Mouse (Mus musculus): ENCODE measurements at regions not wholly inside any gene's neighbourhood (a gene's known extent, or its start where the extent isn't known, plus 50 kb on each side); places are given as distances from the start of the nearest gene placed in this dataset.

- no peak for DNase-seq
These were observed 607.0 kb downstream of the Dhx35 start for GRCm38 (mm10) chr2:159401421-159402100.

DNA sequence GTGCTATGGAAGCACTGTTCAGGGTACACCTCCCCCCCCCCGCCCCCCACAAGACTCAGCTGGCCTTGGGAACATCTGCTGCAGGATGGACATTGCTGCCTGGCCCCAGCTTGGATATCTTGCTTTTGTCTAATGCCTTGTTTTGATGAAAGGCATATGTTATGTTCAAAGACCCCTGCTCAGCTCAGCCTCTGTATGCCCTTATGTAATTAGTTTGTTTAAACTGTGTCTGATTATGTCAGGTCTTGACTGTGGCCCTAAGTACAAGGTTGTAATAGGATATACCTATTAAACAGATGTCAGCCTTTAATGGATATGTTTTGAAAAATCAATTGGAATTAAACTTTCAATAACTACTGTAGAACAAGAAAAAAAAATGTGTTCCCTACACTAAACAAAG is 610.3 kb downstream of the Dhx35 start:
- no peak for DNase-seq

GRCm38 (mm10) chr2:159414599-159414998 is 620.0 kb downstream of the Dhx35 start:
- no peak for DNase-seq

- no peak for DNase-seq
These were observed 623.8 kb downstream of the Dhx35 start for GRCm38 (mm10) chr2:159418371-159418940.

- DNase-seq, result no peak
These were observed 627.8 kb downstream of the Dhx35 start for GRCm38 (mm10) chr2:159422281-159422937.

DNA sequence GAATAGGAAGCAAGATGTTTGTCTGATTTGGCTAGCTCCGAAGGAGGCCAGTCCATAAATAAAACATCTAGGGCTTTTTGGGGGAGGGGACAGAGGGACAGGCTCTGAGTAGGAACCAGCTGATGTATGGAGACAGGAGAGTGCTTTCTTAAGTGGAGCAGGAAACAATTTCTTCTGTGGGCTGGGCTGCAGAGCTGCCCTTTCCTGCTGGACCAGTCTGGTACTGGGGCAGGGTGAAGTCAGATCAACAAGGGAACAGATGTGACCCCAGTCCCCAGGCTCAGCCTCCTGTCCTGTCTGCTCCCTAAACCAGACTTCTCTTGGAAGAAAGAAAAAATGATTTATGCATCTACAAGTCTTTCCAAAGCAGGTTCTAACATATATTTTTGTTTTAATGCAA is 633.6 kb downstream of the Dhx35 start:
- no peak for DNase-seq

GRCm38 (mm10) chr2:159430577-159431329 is 636.1 kb downstream of the Dhx35 start:
- DNase-seq, result no peak

DNA sequence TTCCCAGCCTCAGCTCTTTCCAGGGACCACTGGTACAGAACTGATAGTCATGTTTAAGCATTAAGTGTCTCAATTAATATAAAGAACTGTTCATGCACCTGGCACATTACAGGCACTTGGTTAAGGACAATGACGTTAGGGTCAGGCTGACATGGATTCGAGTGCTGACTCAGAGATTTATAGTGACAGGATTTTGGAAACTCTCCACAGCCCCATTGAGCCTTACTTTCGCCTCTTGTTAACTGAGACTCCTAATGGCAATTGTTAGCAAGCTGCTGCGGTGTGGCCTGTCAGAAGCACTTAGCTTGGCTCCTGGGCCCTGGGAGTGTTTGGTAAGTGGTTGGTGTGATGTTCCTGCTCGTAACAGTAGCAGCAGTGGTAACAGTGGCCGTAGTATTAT is 644.4 kb downstream of the Dhx35 start:
- DNase-seq, result no peak

DNA sequence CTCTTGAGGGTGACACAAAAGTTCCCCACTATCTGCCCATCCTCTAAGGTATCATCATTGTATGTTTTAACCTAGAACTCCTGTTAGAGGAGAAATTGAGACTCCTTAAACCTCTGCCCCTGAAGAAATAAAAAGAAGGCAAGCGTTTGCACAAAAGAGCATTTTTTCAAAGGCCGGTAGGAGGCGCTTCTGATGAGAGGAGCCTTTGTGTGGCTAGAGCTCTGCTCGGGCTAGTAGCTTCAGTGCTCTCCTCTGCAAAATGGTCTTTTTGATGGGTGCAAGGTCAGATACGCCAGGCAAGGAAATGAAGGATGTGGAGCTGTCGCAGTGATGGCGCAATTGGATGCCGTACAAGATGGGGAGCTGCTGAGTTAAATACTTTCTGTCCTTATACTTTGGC is 649.0 kb downstream of the Dhx35 start:
- DNase-seq, result no peak

DNA sequence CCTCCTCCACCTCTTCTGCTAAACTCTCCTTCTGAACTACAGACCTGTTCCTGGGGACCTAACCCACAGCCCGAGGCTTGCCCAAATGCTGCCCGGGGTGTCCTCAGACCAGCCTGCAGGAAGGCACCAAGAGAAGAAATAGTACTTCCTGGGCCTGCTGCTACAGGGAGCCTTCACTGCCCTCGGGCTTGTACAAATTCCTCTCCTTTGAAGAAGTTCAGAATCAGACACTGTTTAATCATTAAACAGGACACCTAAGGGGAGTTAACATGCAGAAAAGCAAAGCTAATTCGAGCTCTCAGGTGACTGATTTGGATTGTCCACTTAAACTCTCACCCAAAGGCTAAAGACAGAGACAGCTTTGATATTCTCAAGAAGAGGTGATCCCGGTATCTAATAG is 651.8 kb downstream of the Dhx35 start:
- no peak for DNase-seq

GRCm38 (mm10) chr2:159446886-159447285 is 652.3 kb downstream of the Dhx35 start:
- no peak for DNase-seq

- no peak for DNase-seq
These were observed 654.4 kb downstream of the Dhx35 start for GRCm38 (mm10) chr2:159448976-159449375.

GRCm38 (mm10) chr2:159451439-159451838 is 656.8 kb downstream of the Dhx35 start:
- no peak for DNase-seq

GRCm38 (mm10) chr2:159481399-159482080 is 686.9 kb downstream of the Dhx35 start:
- no peak for DNase-seq

DNA sequence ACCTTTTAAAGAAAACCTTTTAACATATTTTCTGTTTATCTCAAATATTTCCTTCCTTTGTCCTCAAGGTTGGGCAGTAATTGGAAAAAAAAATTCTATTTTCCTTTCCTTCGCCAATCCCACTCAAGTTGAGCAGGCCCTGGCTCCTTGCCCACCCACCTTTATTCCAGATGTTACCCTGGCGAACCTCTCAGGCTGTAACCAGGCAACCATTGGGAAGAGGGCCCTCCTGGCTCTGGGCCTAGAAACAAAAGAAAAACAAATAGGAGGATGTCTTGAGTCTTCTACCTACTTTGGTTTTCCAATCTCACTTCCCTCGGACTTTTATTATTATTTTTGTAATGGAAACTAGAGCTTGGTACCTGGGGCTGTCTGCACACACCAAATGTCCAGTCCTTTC is 696.5 kb downstream of the Dhx35 start:
- DNase-seq, result no peak

- DNase-seq, result no peak
These were observed 704.1 kb downstream of the Dhx35 start for GRCm38 (mm10) chr2:159498691-159499090.

- DNase-seq, result no peak
These were observed 706.4 kb downstream of the Dhx35 start for GRCm38 (mm10) chr2:159501039-159501438.

GRCm38 (mm10) chr2:159519066-159519465 is 724.5 kb downstream of the Dhx35 start:
- no peak for DNase-seq

GRCm38 (mm10) chr2:159523739-159524138 is 729.1 kb downstream of the Dhx35 start:
- DNase-seq, result no peak

DNA sequence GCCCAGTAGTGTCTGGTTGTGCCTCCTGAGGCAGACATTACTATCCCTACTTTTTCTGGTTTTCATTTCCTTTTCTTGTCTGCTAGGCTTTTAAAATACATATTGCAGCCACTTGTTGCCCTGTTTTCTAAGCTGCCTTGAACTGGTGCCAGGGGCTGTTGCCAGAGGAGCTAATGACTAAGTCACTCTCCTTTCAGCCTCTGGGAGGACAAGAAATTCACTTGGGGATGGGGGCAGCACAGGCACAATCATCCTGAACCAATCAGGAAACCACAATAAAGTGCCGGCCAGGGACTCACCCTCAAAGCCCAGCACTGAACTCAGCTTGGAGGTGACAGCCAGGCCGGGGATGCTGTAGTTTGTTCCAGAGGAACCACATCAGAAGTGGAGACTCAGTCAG is 740.3 kb downstream of the Dhx35 start:
- DNase-seq, result no peak

DNA sequence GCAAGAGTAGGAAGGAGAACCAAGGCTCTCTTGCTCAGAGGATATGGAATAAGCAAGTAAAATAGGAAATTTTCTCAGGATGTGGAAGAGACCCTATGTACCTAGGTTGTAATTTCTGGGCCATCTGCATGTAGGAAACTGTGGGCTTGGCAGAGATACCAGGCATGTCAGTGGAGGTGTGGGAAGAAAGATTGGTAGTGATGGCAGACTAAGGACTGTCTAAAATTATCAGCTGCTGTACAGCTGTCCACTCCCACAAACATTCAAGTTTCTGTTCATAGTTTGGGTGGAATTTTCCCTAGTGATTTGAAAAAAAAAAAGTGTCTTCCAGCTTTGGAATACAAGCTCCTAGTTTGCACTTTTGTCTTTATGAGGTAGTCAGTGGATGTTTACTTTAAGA is 744.7 kb downstream of the Dhx35 start:
- no peak for DNase-seq

- DNase-seq, result no peak
These were observed 763.0 kb downstream of the Dhx35 start for GRCm38 (mm10) chr2:159557567-159557966.

GRCm38 (mm10) chr2:159565255-159565654 is 768.7 kb downstream of the Gm826 start:
- no peak for DNase-seq

Measured in thymus, postnatal 4 days (tissue).